Mouse (Mus musculus) thymus, postnatal 0 days (tissue): ENCODE measurements around the gene Stag3. TPM values are rescaled to one million over a fixed set of nuclear protein-coding genes. Genes with fewer than 3 reads are reported as not detected.

ENCODE experiments used
- DNase-seq: peaks from one replicate; pipeline ENCODE4 v3.0.0-alpha.2; 2015; ENCODE audit warnings: low spot score
- polyA plus RNA-seq: library from polyadenylated mRNA; unstranded; fragments of >200 nt; fragmentation: Nextera tagmentation; extraction: Ambion mirVana; gene quantifications from 2 replicates; pipeline ENCODE4 v1.2.1, GENCODE M21; 2015

Stag3 gene
- 2.3 and 3.2 TPM in 2 replicates for polyA plus RNA-seq

DNA sequence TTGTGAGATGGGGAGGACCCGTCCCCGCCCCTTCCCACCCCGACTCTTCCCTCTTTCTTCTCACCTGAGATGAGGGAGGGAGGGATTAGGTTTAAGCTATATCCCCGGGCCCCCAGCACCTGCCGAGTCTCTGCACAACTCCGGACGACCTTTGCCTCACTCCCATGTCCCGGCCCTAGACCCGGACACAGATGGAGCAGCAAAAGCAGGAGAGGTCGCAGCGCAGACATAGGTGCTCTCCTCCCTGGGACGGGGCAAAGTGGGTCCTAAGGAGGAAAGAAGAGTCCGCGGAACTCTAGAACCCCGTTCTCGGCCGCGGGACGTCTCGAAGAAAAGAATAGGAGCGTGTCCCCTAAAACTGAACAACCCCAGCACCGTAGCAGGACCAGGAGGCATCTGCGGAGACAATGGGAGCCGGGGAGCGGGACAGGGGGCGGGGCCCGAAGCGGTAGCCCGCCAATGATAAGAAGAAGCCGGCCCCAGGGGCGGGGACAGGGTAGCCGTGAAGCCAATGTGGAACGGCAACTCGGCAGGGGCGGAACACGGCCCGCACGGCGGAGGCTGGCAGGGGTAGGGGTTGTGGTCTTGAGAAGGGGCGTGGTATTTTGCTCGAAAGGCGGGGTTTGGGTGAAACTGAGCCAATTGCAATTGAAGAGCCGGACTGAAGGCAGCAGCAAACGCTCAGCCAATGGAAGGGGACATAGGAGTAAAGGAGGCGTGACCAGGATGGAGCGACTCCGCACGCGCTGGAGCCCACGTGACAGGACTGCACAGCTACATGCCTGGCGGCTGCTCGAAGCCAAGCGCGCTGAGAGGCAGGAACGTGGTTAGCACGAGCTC, at the start of gene Stag3, which contains the start of the genes Gm43720 and Gpc2:
Gene Stag3 (plus strand): TSS at position 656 of the 840 bp plus-strand sequence.
Gene Gm43720 (minus strand): TSS at position 374 of the 840 bp plus-strand sequence.
Gene Gpc2 (minus strand): TSS at position 421 of the 840 bp plus-strand sequence.
- peak; percentile 97 for DNase-seq

- no peak for DNase-seq
These were observed 46.3 kb upstream of the Stag3 start for GRCm38 (mm10) chr5:138233778-138234177.

DNA sequence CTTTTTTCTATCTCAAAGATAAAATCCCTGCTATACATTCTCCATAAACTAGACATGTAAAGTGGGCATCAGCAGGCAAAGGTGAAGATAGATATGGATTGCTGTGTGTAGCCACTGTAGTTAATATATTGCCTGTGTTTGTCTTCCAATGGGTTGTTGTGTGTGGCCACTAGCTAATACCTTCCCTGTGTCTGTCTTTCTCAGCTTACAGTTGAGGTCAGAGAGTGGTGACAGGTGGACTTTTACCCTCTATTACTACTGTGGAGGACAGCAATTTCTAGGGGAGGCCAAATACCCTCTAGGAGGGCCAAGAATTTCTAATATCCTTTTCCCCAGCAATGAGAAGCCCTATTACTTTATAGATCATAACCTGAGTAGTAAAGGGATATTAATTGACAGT, 45.8 kb upstream of the Stag3 start:
- no peak for DNase-seq

- no peak for DNase-seq
These were observed 38.5 kb upstream of the Stag3 start for GRCm38 (mm10) chr5:138241511-138241910.

DNA sequence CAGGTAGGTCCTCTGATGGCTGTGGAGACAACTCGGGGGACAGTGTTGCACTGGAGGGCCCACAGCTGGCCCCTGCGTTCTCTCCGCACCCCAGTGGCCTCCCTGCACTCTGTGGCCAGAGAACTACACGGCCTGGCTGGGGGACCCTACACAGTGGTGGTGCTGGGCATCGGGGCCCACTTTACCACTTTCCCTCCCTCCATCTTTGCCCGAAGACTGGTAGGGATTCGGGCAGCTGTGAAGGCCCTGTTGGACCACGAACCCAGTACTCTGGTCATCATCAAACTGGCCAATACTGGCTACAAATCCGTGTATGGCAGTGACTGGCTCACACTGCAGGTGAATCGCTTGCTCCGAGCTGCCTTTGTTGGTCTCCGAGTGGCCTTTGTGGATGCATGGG, 28.9 kb upstream of the Stag3 start:
- no peak for DNase-seq

DNA sequence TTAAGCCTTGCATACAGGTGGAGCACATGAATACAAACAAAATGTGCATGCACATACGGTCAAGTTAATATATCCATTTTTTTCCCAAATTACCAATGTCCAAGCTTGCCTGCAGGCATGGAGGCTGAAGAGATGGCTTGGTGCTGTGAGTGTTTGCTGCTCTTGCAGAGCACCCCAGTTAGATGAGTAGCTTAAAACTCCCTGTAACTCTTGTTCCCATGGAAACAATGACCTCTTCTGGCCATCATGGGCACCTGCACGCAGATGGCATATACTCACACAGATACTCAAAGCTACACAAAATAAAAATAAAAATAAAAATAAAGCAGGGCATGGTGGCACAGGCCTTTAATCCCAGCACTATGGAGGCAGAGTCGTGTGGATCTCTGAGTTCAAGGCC, 27.0 kb upstream of the Stag3 start:
- no peak for DNase-seq

DNA sequence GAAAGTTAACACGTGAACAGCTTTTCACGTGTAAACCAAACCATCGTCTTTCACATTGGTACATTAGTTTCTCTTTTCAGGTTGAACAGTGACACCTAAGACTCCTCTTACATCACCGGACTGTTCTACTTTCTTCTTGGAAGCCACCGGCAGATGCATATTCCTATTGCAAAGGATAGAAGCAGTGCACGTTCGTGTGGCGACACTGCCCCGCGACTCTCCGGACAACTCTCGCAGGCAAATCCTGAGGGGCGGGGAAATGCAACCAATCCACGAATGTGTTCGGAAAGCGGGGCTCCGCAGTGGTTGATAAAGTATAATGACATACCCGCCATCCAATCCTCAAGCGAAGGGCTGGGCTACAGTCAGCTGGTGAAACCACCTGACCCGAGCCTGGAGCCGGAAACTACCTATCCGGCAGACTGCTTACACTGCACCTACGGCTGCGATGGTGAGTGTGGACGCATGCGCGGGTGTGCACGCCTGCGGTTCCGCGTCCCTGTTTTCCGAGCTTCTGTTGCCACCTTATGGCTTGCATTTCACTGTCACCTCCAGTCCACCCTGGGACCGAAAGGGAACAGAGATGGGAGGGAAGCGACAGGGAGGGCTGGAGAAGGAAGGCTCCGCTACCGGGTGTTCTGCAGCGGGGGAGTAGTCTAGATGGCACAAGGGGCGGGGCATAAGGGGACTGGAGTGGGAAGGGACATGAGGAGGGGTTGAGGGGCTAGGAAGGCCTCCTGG, 24.5 kb upstream of the Stag3 start, which contains the start of gene Lamtor4:
Gene Lamtor4 (plus strand): TSS at position 130 of the 741 bp plus-strand sequence.
- peak; percentile 95 for DNase-seq

GRCm38 (mm10) chr5:138256094-138256467, 24.0 kb upstream of the Stag3 start:
- no peak for DNase-seq

- DNase-seq, result peak; percentile 11
These were observed 23.0 kb upstream of the Stag3 start for GRCm38 (mm10) chr5:138256966-138257584.

DNA sequence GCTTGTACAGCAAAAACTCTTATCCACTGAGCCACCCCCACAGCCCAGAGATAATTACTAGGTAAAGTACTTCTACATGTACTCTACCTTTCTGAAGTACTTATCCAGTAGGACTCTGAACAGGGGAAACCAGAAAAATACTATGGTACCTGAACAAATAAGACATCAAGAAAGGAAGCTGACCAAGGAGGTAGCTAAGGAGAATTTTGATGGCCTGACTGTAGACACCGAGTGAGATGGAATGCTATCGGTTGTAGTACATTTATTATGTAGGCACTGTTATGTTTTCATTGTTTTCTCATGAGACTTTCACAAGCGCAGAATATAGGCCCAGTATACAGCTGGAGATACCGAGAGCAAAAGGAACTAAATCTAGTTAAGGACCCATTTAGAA, 22.5 kb upstream of the Stag3 start:
- no peak for DNase-seq

GRCm38 (mm10) chr5:138258078-138258477, 22.0 kb upstream of the Stag3 start:
- no peak for DNase-seq

GRCm38 (mm10) chr5:138258542-138258941, 21.5 kb upstream of the Stag3 start:
- DNase-seq, result no peak

DNA sequence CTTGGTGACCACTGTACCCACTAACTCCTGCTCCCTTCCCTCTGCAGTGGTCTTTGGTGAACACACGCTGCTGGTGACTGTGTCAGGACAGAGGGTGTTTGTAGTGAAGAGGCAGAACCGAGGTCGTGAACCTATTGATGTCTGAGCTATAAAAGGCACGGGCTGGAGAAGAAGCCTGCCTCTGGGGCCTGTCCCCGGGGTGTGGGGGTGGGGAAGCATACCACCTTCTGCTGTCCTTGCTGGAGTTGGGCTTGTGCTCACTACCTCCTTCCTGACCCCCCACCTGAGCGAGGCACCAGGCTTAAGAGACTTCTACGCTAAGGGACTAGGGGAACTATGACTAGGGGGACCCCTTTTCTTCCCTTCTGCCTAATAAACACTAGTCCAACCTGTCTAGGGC, 21.0 kb upstream of the Stag3 start:
- no peak for DNase-seq

DNA sequence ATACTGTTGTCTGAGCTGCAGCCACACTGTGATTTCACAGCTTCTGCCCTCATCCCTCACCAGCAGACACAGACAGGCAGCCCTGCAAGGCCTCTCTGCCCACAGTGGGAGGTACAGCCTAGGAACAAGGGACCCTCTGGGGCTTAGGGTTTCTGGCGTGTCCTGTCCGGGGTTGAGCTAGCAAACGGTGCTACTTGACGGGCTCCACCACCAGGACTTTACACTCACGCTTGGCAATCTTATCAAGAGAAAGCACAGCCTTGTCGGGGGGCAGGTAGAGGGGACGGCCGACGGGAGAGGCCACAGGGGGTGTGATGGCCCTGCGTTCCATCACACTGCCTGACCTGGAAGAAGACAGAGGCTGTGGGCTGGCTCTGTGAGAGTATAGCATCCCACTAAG, 20.0 kb upstream of the Stag3 start:
- DNase-seq, result no peak

DNA sequence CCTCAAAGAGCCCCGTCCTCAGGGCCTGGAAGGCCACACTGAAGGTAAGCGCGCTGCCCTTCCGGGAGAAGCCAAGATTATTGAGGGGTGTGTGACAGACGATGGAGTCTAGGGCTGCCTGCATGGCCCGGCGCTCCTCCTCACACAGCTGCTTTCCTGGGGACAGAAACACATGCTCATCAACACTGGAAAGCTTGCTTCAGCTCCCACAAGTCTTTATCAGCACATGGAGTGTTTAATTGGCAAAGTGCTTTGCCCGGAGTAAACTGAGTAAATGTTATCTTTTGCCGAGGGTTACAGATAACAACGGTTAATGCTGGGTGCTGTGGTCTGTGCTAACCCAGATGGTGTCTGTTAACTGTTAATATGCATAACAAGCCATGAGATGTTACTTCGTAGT, 19.2 kb upstream of the Stag3 start:
- no peak for DNase-seq

DNA sequence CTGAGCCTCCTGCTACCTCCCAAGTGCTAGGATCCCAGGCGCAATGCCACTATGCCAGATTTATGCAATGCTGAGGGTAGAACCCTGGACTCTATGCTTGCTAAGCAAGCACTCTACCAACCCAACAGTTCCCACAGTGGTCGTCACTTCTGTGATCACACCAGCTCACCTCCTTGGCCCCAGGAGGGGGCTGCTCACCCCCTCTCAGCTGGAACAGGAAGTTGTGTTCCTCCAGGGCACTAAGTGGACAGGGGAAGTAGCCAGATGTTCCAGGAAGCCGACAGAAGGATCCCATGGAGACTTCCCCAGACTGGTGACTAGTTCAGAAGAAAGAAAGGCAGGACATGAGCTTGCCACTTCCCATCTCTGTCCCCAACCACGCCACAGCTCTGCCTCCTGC, 18.0 kb upstream of the Stag3 start:
- no peak for DNase-seq

- DNase-seq, result no peak
These were observed 17.3 kb upstream of the Stag3 start for GRCm38 (mm10) chr5:138262582-138263240.

DNA sequence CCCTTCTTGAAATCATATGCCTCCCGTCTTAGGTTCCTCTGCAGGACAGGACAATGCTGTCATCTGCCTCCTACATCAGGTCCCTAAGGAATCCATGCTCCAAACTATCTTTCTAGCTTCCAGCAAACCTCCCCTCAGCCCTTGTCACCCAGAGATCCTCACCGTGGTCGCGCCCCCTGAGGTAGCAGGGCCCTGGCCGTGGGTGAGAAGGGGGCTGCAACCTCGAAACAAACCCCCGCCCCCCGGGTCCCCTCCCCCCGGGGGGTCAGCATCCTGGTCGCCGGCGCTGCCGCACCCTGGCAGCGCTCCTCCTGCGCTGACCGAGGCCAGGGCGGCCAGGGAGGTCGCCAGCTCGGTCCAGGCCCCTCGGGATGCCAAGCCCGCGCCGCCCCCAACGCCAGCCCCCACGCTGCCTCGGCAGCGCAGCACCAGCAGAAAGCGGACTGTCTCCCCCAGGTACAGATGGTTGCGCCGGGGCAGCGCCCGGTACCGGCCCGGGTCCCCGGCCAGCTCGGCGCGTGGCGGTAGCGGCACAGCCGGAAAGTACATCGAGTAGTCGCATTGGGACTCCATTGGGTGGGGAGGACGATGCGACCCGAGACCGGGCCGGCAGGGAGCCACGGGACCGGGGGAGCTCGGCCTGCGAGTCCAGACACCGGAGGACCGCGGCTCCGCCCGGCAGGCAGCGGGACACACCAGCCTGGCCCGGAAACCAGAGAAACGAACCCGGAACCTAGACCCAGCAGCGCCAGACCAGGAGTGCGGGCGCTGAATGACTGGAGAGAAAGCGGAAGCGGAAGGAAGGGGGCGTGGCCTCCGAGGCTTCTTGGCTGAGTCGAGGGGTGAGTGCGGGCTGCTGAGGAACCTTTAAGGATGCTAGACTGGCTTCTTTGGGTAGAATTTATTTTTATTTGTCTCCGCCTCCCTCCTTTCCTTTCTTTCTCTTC, 16.5 kb upstream of the Stag3 start, which contains the start of gene BC037034:
Gene BC037034 (minus strand): TSS at position 774 of the 947 bp plus-strand sequence.
- DNase-seq, result peak; percentile 90

GRCm38 (mm10) chr5:138264207-138264578, 15.8 kb upstream of the Stag3 start:
- no peak for DNase-seq

GRCm38 (mm10) chr5:138265712-138266111, 14.3 kb upstream of the Stag3 start:
- no peak for DNase-seq
